Mouse (Mus musculus) ES-E14 (cell line): ENCODE results near the gene Sdhaf3.

ENCODE experiments used
- HCFC1 ChIP-seq: IDR thresholded peaks from 2 replicates; pipeline ENCODE4 v1.6.1; 2012; ENCODE audit warnings: low read length, inconsistent platforms, borderline replicate concordance; ENCODE audit not compliant: insufficient read depth
- MAFK ChIP-seq: IDR thresholded peaks from 2 replicates; pipeline ENCODE4 v1.6.1; 2014; ENCODE audit warnings: mild to moderate bottlenecking, low read depth, low read length, inconsistent platforms; ENCODE audit not compliant: insufficient read depth

DNA sequence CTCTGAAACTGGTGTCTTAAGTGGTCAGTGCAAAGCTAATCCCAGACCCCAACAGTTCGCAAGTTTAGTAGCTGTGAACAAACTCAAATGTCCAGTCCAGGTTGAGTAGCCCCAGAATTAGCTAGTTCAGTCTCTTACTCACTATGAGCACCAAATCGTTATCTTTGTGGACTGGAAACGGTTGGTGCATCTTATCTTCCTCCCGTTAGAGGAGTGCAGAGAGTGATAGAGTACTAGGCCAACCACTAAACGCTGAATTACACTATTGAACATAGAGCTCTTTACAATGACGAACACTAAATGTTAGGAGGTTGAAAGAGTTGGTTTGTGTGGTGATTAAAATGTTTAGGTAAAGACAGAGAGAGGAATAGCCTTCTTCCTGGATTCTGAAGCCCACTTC lies 82.3 kb downstream of the Sdhaf3 start:
- TF ChIP-seq HCFC1 (no peak), MAFK (no peak)
